Mouse (Mus musculus) stomach, embryonic 16.5 days (tissue): ENCODE results near the gene Tpt1. TPM values are rescaled to one million over a fixed set of nuclear protein-coding genes. Genes with fewer than 3 reads are reported as not detected.
"Not testable (repeated sequence)": the region's sequence is repeated elsewhere in the genome, so short reads cannot be mapped to it uniquely, and the experiment has no call there.

ENCODE experiments used
- ATAC-seq: fragments of 200-750 bp; cut with Nextera tagmentation; 2 replicates; pipeline ENCODE4 v1.8.0; 2017; ENCODE audit warnings: moderate number of reproducible peaks, moderate TSS enrichment; ENCODE audit not compliant: insufficient read depth, low FRiP score
- H3K27ac ChIP-seq: fragments of 300-500 bp; sonication (generic); 2 replicates; pipeline ENCODE4 v1.5.1; 2014; ENCODE audit warnings: low read length
- H3K27me3 ChIP-seq: fragments of 300-500 bp; sonication (generic); 2 replicates; pipeline ENCODE4 v1.6.1; 2014; ENCODE audit warnings: low read length, control low read depth, mixed read lengths; ENCODE audit not compliant: control insufficient read depth, insufficient read depth
- H3K36me3 ChIP-seq: fragments of 300-500 bp; sonication (generic); 2 replicates; pipeline ENCODE4 v1.6.1; 2014; ENCODE audit warnings: low read length; ENCODE audit not compliant: control insufficient read depth, insufficient read depth
- H3K4me1 ChIP-seq: fragments of 300-500 bp; sonication (generic); 2 replicates; pipeline ENCODE4 v1.6.1; 2014; ENCODE audit warnings: low read length, control low read depth, mixed read lengths; ENCODE audit not compliant: control insufficient read depth, insufficient read depth
- H3K4me2 ChIP-seq: fragments of 300-500 bp; sonication (generic); 2 replicates; pipeline ENCODE4 v1.6.1; 2014; ENCODE audit warnings: low read depth, low read length, mixed read lengths
- H3K4me3 ChIP-seq: fragments of 300-500 bp; sonication (generic); replicated peaks from 2 replicates; pipeline ENCODE4 v1.5.1; 2014; ENCODE audit warnings: mild to moderate bottlenecking, low read length
- H3K9ac ChIP-seq: fragments of 300-500 bp; sonication (generic); 2 replicates; pipeline ENCODE4 v1.6.1; 2014; ENCODE audit warnings: low read length
- H3K9me3 ChIP-seq: fragments of 300-500 bp; sonication (generic); replicated peaks from 2 replicates; pipeline ENCODE4 v1.6.1; 2016; ENCODE audit warnings: low read length, control low read depth; ENCODE audit not compliant: control insufficient read depth
- WGBS: fragments of 180-500 bp; shearing (Covaris S2); extraction: QIAGEN DNeasy Blood & Tissue Kit; methylation state at CpG from one replicate; pipeline ENCODE4 v1.1.7; 2014; 5-methylcytosine and 5-hydroxymethylcytosine counted together
- polyA plus RNA-seq: library from polyadenylated mRNA; unstranded; fragments of >200 nt; fragmentation: Nextera tagmentation; extraction: Ambion mirVana; gene quantifications from 2 replicates; pipeline ENCODE4 v1.2.1, GENCODE M21; 2015

Tpt1 gene
- polyA plus RNA-seq, 1 experiment from 2014 or later, result 1,006 TPM

GRCm38 (mm10) chr14:75866706-75867333 is 21.9 kb downstream of the Tpt1 start:
- Histone ChIP-seq H3K27ac (no peak overlapping the region), H3K9ac (no peak overlapping the region), H3K9me3 (no peaks in the 10 kb centered on the region), H3K36me3 (no peaks in the 10 kb centered on the region), H3K4me3 (no peak overlapping the region), H3K4me1 (peaks cover 15% of the 10 kb centered on the region), H3K4me2 (no peak overlapping the region), H3K27me3 (no peaks in the 10 kb centered on the region)
- 75% methylated on average over 9 of the region's 9 CpGs for WGBS
- ATAC-seq, result no peak

DNA sequence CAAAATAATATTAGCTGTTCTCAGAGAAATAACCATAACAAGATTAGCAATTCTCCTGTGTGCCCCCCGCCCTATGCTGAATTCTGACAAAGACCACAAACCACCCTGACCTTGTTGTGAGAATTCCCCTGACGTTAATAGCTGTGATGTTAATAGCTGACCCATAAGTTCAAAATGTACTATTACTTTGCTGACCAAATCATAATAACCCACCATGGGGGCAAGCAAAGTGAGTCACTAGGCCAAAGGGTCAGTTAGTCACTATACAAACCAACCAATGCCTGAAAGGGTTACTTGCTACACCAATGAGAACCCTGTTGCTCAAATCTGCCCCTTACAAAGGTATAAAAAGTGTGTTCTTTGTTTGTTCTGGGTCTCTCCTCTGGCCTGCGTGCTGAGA is 23.1 kb downstream of the Tpt1 start:
- not testable (repeated sequence) for ATAC-seq, H3K4me3 ChIP-seq, H3K4me1 ChIP-seq, H3K9ac ChIP-seq, H3K27me3 ChIP-seq, H3K4me2 ChIP-seq, H3K27ac ChIP-seq, H3K36me3 ChIP-seq, H3K9me3 ChIP-seq
- WGBS, result 67% methylated on average over 3 of the region's 3 CpGs

DNA sequence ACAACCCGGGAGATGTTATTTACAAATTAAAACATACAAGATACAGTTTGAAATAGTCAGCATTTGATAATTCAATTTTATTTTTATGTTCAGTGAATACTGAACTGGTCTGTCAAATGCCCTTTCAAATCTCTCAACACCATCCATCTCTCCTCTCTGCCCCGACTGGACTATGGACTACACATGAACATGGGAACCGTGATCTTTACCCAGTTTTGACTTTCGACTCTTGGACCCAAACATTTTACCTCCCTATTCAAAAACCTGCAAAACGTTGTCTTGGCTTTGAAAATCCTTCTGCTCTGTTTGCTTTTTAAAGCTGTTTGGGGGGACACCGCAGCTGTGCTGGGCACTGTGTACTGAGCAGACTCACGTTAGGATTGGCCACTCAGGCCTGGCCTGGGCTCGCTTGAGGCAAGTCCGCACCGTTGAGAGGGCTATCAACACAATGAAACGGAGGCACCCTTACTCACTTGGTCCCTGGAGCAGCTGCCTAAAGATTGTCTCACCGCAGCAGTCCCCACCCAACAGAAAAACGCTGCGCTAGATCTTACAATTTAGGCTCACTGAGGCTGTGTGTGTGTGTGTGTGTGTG is 25.0 kb downstream of the Tpt1 start:
- Histone ChIP-seq H3K27me3 (no peaks in the 10 kb centered on the region), H3K27ac (no peak overlapping the region), H3K36me3 (no peaks in the 10 kb centered on the region), H3K9ac (no peak overlapping the region), H3K4me1 (0 out of 2 replicates have a peak, but pooled peaks cover 3% of the 10 kb centered on the region), H3K4me3 (no peak overlapping the region), H3K4me2 (no peak overlapping the region), H3K9me3 (no peaks in the 10 kb centered on the region)
- WGBS, result 72% methylated on average over 14 of the region's 14 CpGs
- ATAC-seq, result no peak

- Histone ChIP-seq H3K27ac (no peak overlapping the region), H3K27me3 (no peaks in the 10 kb centered on the region), H3K9ac (peak overlapping the region; percentile 54; the same call in 1 of the 2 replicates), H3K4me1 (0 out of 2 replicates have a peak, but pooled peaks cover 4% of the 10 kb centered on the region), H3K36me3 (no peaks in the 10 kb centered on the region), H3K4me2 (peak overlapping the region; percentile 36; the same call in 1 of the 2 replicates), H3K9me3 (no peaks in the 10 kb centered on the region), H3K4me3 (no peak overlapping the region; the same call in 1 of the 2 replicates)
- ATAC-seq, result peak; percentile 51; the same call in 1 of the 2 replicates
- 27% methylated on average over 6 of the region's 10 CpGs for WGBS
These were observed 25.7 kb downstream of the Tpt1 start for GRCm38 (mm10) chr14:75870631-75871030.

- Histone ChIP-seq H3K4me1 (0 out of 2 replicates have a peak, but pooled peaks cover 4% of the 10 kb centered on the region), H3K27ac (no peak overlapping the region), H3K9me3 (no peaks in the 10 kb centered on the region), H3K9ac (no peak overlapping the region), H3K4me2 (no peak overlapping the region), H3K4me3 (no peak overlapping the region), H3K36me3 (no peaks in the 10 kb centered on the region), H3K27me3 (no peaks in the 10 kb centered on the region)
- no peak for ATAC-seq
- WGBS, result 18% methylated on average over 4 of the region's 5 CpGs
These were observed 26.2 kb downstream of the Tpt1 start for GRCm38 (mm10) chr14:75871111-75871510.

DNA sequence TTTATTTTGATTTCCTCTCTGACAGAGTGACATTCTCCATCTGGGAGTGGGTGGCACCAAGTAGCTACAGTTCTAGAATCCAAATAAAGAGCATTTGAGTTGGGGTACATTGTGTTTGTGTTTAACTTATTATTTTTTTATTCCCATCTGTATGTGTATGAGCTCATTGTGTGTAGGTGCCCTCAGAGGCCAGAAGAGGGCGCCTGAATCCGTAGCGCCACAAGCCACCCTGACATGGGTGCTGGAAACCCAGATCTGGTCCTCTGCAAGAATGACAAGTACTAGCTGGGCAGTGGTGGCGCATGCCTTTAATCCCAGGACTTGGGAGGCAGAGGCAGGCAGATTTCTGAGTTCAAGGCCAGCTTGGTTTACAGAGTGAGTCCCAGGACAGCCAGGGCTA is 26.9 kb downstream of the Tpt1 start:
- H3K27ac ChIP-seq, result no peak overlapping the region
- no peak overlapping the region for H3K9ac ChIP-seq
- no peaks in the 10 kb centered on the region for H3K27me3 ChIP-seq
- no peak overlapping the region for H3K4me2 ChIP-seq
- no peak overlapping the region for H3K4me3 ChIP-seq
- H3K9me3 ChIP-seq, result no peaks in the 10 kb centered on the region
- 0 out of 2 replicates have a peak, but pooled peaks cover 4% of the 10 kb centered on the region for H3K4me1 ChIP-seq
- no peak for ATAC-seq
- WGBS, result 89% methylated on average over 4 of the region's 4 CpGs
- H3K36me3 ChIP-seq, result no peaks in the 10 kb centered on the region

DNA sequence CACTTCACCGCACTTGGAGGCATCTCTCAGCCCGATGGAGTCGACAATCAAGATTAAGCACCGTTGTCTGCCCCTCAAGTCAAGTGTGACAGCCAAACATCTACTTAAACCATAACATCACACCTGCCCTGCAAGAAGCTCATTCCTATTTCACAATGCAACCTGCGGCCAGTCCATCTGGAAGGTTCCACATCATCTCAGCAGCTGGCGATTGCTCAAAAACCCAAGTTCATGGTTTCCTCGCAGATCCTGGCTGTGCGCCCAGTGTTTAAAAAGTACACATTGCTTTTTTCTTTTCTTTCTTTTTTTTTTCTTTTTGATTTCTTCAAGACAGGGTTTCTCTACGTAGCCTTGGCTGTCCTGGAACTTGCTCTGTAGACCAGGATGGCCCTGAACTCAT is 28.7 kb downstream of the Tpt1 start:
- H3K9ac ChIP-seq, result no peak overlapping the region
- no peak overlapping the region for H3K27ac ChIP-seq
- H3K9me3 ChIP-seq, result no peaks in the 10 kb centered on the region
- H3K27me3 ChIP-seq, result no peaks in the 10 kb centered on the region
- H3K4me3 ChIP-seq, result no peak overlapping the region
- WGBS, result 48% methylated on average over 9 of the region's 9 CpGs
- ATAC-seq, result no peak
- no peaks in the 10 kb centered on the region for H3K36me3 ChIP-seq
- H3K4me1 ChIP-seq, result 0 out of 2 replicates have a peak, but pooled peaks cover 4% of the 10 kb centered on the region
- no peak overlapping the region for H3K4me2 ChIP-seq

- WGBS, result 14% methylated on average over 21 of the region's 21 CpGs
- Histone ChIP-seq H3K27me3 (no peaks in the 10 kb centered on the region), H3K9ac (no peak overlapping the region), H3K4me2 (no peak overlapping the region), H3K4me3 (no peak overlapping the region), H3K4me1 (0 out of 2 replicates have a peak, but pooled peaks cover 4% of the 10 kb centered on the region), H3K27ac (no peak overlapping the region), H3K9me3 (no peaks in the 10 kb centered on the region), H3K36me3 (no peaks in the 10 kb centered on the region)
- ATAC-seq, result peak; percentile 45; the same call in 1 of the 2 replicates
These were observed 31.6 kb downstream of the Tpt1 start for GRCm38 (mm10) chr14:75876320-75877043.

DNA sequence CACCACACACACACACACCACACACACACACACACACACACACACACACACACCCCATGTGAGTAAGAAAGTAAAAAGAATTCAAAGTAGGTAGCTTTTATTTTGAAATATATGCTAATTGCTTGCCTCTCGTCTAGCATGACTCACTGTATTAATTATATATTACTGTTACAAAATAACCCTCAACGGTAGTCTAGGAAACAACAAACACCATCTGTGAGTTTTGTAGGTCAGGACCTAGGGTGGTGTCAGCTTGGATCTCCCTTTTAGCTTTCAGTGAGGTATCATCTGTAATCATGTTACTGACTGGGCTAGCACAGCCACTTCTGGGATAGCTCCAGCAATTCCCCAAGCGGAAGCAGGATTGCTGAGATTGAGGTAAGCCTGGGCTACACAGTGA is 32.4 kb downstream of the Tpt1 start:
- Histone ChIP-seq H3K9me3 (no peaks in the 10 kb centered on the region), H3K27ac (no peak overlapping the region), H3K4me2 (no peak overlapping the region), H3K27me3 (no peaks in the 10 kb centered on the region), H3K36me3 (no peaks in the 10 kb centered on the region), H3K4me1 (0 out of 2 replicates have a peak, but pooled peaks cover 4% of the 10 kb centered on the region), H3K4me3 (no peak overlapping the region), H3K9ac (no peak overlapping the region)
- ATAC-seq, result no peak
- WGBS, result 77% methylated on average over 3 of the region's 3 CpGs
